Mouse (Mus musculus) small intestine, adult 2 months (tissue): ENCODE results near the gene Mmaa. TPM values are rescaled to one million over a fixed set of nuclear protein-coding genes. Genes with fewer than 3 reads are reported as not detected.

Experiments
- H3K27ac ChIP-seq: fragments of 200-500 bp; 2 replicates; pipeline ENCODE4 v1.5.1; 2012; ENCODE audit warnings: low read depth, low read length, control low read depth, inconsistent platforms; ENCODE audit not compliant: insufficient read depth
- H3K27me3 ChIP-seq: fragments of 200-500 bp; 2 replicates; pipeline ENCODE4 v1.6.1; 2012; ENCODE audit warnings: mild to moderate bottlenecking, moderate library complexity, low read length, inconsistent platforms; ENCODE audit not compliant: control insufficient read depth, insufficient read depth
- H3K36me3 ChIP-seq: fragments of 200-500 bp; 2 replicates; pipeline ENCODE4 v1.6.1; 2012; ENCODE audit warnings: mild to moderate bottlenecking, low read length, control low read depth, inconsistent platforms; ENCODE audit not compliant: control insufficient read depth, insufficient read depth
- H3K4me1 ChIP-seq: fragments of 200-500 bp; 2 replicates; pipeline ENCODE4 v1.6.1; 2012; ENCODE audit warnings: low read length, inconsistent platforms, mixed read lengths; ENCODE audit not compliant: control insufficient read depth, insufficient read depth, insufficient read length
- H3K4me3 ChIP-seq: fragments of 200-500 bp; 2 replicates; pipeline ENCODE4 v1.5.1; 2012; ENCODE audit warnings: low read depth, mild to moderate bottlenecking, control low read depth, inconsistent platforms, low read length, moderate library complexity
- CTCF ChIP-seq: fragments of 200-500 bp; IDR thresholded peaks from 2 replicates; pipeline ENCODE4 v1.5.1; 2012; ENCODE audit warnings: low read depth, mild to moderate bottlenecking, control low read depth, inconsistent platforms, low read length, moderate library complexity, mixed read lengths; ENCODE audit not compliant: insufficient replicate concordance, insufficient read length; ENCODE audit errors: extremely low read depth
- POLR2A ChIP-seq: fragments of 200-500 bp; IDR thresholded peaks from 2 replicates; pipeline ENCODE4 v1.6.1; 2012; ENCODE audit warnings: low read depth, mild to moderate bottlenecking, control low read depth, inconsistent platforms, low read length, moderate library complexity
- WGBS: fragments of 180-500 bp; shearing (Covaris S2); methylation state at CpG from one replicate; pipeline ENCODE4 v1.1.7; 2018; 5-methylcytosine and 5-hydroxymethylcytosine counted together
- polyA plus RNA-seq: library from polyadenylated mRNA; depleted of rRNA; stranded (reverse); fragments of >200 nt; gene quantifications from 2 replicates; pipeline ENCODE4 v1.2.3, GENCODE M21; 2012

Gene Mmaa
- polyA plus RNA-seq, 1 experiment = 3.5 TPM

GRCm38 (mm10) chr8:79239320-79239719 lies 55.4 kb downstream of the Mmaa start:
- Histone ChIP-seq H3K36me3 (no peaks in the 10 kb centered on the region), H3K4me3 (no peak overlapping the region), H3K4me1 (no peaks in the 10 kb centered on the region), H3K27ac (no peak overlapping the region), H3K27me3 (no peaks in the 10 kb centered on the region)
- WGBS = 62% methylated on average over 3 of the region's 3 CpGs
- no peak for TF ChIP-seq CTCF
- no peak for TF ChIP-seq POLR2A

- Histone ChIP-seq H3K4me3 (no peak overlapping the region), H3K27ac (no peak overlapping the region), H3K4me1 (no peaks in the 10 kb centered on the region), H3K36me3 (no peaks in the 10 kb centered on the region), H3K27me3 (no peaks in the 10 kb centered on the region)
- TF ChIP-seq POLR2A = no peak
- no peak for TF ChIP-seq CTCF
- WGBS = 82% methylated on average over 8 of the region's 8 CpGs
These were observed 65.4 kb downstream of the Mmaa start for GRCm38 (mm10) chr8:79229266-79229888.

GRCm38 (mm10) chr8:79227916-79228315 lies 66.8 kb downstream of the Mmaa start:
- no peaks in the 10 kb centered on the region for H3K27me3 ChIP-seq
- H3K27ac ChIP-seq = no peak overlapping the region
- H3K36me3 ChIP-seq = no peaks in the 10 kb centered on the region
- H3K4me1 ChIP-seq = no peaks in the 10 kb centered on the region
- TF ChIP-seq POLR2A (no peak), CTCF (no peak)
- no peak overlapping the region for H3K4me3 ChIP-seq
- WGBS = 81% methylated on average over 3 of the region's 3 CpGs

GRCm38 (mm10) chr8:79227194-79227593 lies 67.5 kb downstream of the Mmaa start:
- Histone ChIP-seq H3K27ac (no peak overlapping the region), H3K4me3 (no peak overlapping the region), H3K27me3 (no peaks in the 10 kb centered on the region), H3K4me1 (no peaks in the 10 kb centered on the region), H3K36me3 (no peaks in the 10 kb centered on the region)
- WGBS = 67% methylated on average over 4 of the region's 4 CpGs
- TF ChIP-seq POLR2A (no peak), CTCF (no peak)

GRCm38 (mm10) chr8:79226046-79226445 lies 68.7 kb downstream of the Mmaa start:
- Histone ChIP-seq H3K4me1 (no peaks in the 10 kb centered on the region), H3K36me3 (no peaks in the 10 kb centered on the region), H3K27me3 (no peaks in the 10 kb centered on the region), H3K27ac (no peak overlapping the region), H3K4me3 (no peak overlapping the region)
- 77% methylated on average over 3 of the region's 3 CpGs for WGBS
- no peak for TF ChIP-seq CTCF
- no peak for TF ChIP-seq POLR2A

- Histone ChIP-seq H3K4me3 (no peak overlapping the region), H3K4me1 (no peaks in the 10 kb centered on the region), H3K27ac (no peak overlapping the region), H3K27me3 (no peaks in the 10 kb centered on the region), H3K36me3 (no peaks in the 10 kb centered on the region)
- WGBS = 69% methylated on average over 7 of the region's 7 CpGs
- TF ChIP-seq POLR2A = no peak
- no peak for TF ChIP-seq CTCF
These were observed 69.2 kb downstream of the Mmaa start for GRCm38 (mm10) chr8:79225586-79225985.

- Histone ChIP-seq H3K27me3 (no peaks in the 10 kb centered on the region), H3K4me1 (no peaks in the 10 kb centered on the region), H3K36me3 (no peaks in the 10 kb centered on the region), H3K27ac (no peak overlapping the region), H3K4me3 (no peak overlapping the region)
- TF ChIP-seq POLR2A = no peak
- WGBS = 92% methylated on average over 9 of the region's 9 CpGs
These were observed 70.4 kb downstream of the Mmaa start for GRCm38 (mm10) chr8:79224363-79224762.

- no peak overlapping the region for H3K4me3 ChIP-seq
- H3K4me1 ChIP-seq = no peaks in the 10 kb centered on the region
- no peak for TF ChIP-seq CTCF
- TF ChIP-seq POLR2A = no peak
- H3K36me3 ChIP-seq = no peaks in the 10 kb centered on the region
- 72% methylated on average over 5 of the region's 5 CpGs for WGBS
- no peak overlapping the region for H3K27ac ChIP-seq
- H3K27me3 ChIP-seq = no peaks in the 10 kb centered on the region
These were observed 72.0 kb downstream of the Mmaa start for GRCm38 (mm10) chr8:79222752-79223141.
